In genomic region chr6:94466508-94467205, GRCm38 (mm10) we compare ENCODE assay signal across 10 mouse cellular contexts. TPM values are rescaled to one million over a fixed set of nuclear protein-coding genes. Genes with fewer than 3 reads are reported as not detected.
DNase-seq lines count a peak whose midpoint lies in the region; ATAC-seq and TF ChIP-seq lines count a peak whose summit lies in the region.
"Had no signal": no experiment of that assay in that cellular context is flagged by ENCODE, and none has a peak within 500 bp of the region (broad histone marks: within the 10 kb centered on the region; RNA-seq: fewer than 3 reads in every experiment).

No protein-coding gene starts in this region.

- H3K4me2 ChIP-seq in kidney, postnatal 0 days (ENCODE audit: low read length) = no peak overlapping the region
- no peak overlapping the region for H3K4me2 ChIP-seq in kidney, embryonic 15.5 days
- H3K4me2 ChIP-seq in limb, embryonic 11.5 days (ENCODE audit: low read depth, severe bottlenecking) = no peak overlapping the region
- H3K4me2 ChIP-seq: embryonic facial prominence, embryonic 13.5 days; limb, embryonic 13.5 days had no signal

- no peak for TF ChIP-seq EP300 in ES-Bruce4 (IDR thresholded peaks at IDR 0.05; ENCODE audit: insufficient read depth, low read depth, low read length)

- no peak for TF ChIP-seq POLR2A in ES-Bruce4 (IDR thresholded peaks at IDR 0.05; ENCODE audit: insufficient read depth, low read length)

- WGBS in kidney, postnatal 0 days = 55% methylated on average over 5 of the region's 5 CpGs
- WGBS in kidney, embryonic 15.5 days = 59% methylated on average over 5 of the region's 5 CpGs
- 51% methylated on average over 5 of the region's 5 CpGs for WGBS in limb, embryonic 11.5 days

- no peak overlapping the region for H3K4me3 ChIP-seq in kidney, postnatal 0 days (replicated peaks; ENCODE audit: low read depth, low read length)
- no peak overlapping the region for H3K4me3 ChIP-seq in kidney, embryonic 15.5 days (replicated peaks)
- H3K4me3 ChIP-seq in ES-Bruce4 (ENCODE audit: low read depth, low read length) = no peak overlapping the region
- no peak overlapping the region for H3K4me3 ChIP-seq in limb, embryonic 11.5 days (ENCODE audit: low read depth, low read length)
- H3K4me3 ChIP-seq: embryonic facial prominence, embryonic 13.5 days; limb, embryonic 13.5 days had no signal

- H3K27ac ChIP-seq in kidney, postnatal 0 days = no peak overlapping the region
- H3K27ac ChIP-seq in kidney, embryonic 15.5 days = no peak overlapping the region
- H3K27ac ChIP-seq in ES-Bruce4 (ENCODE audit: insufficient read depth, low read length) = no peak overlapping the region
- H3K27ac ChIP-seq in limb, embryonic 11.5 days (replicated peaks; ENCODE audit: low read depth, low read length) = no peak overlapping the region
- H3K27ac ChIP-seq: embryonic facial prominence, embryonic 13.5 days; limb, embryonic 13.5 days had no signal

- H3K9me3 ChIP-seq in kidney, postnatal 0 days (replicated peaks; ENCODE audit: low read length) = no peaks in the 10 kb centered on the region
- H3K9me3 ChIP-seq in kidney, embryonic 15.5 days (replicated peaks) = no peaks in the 10 kb centered on the region
- no peaks in the 10 kb centered on the region for H3K9me3 ChIP-seq in ES-Bruce4 (replicated peaks; ENCODE audit: control insufficient read depth, insufficient read depth, low read length, poor library complexity, severe bottlenecking)
- H3K9me3 ChIP-seq in limb, embryonic 11.5 days (ENCODE audit: control insufficient read depth, low read length) = no peaks in the 10 kb centered on the region
- H3K9me3 ChIP-seq: embryonic facial prominence, embryonic 13.5 days; limb, embryonic 13.5 days had no signal

- no peak overlapping the region for H3K9ac ChIP-seq in kidney, postnatal 0 days (ENCODE audit: low read depth, low read length)
- no peak overlapping the region for H3K9ac ChIP-seq in kidney, embryonic 15.5 days
- no peak overlapping the region for H3K9ac ChIP-seq in ES-Bruce4 (ENCODE audit: low read depth, poor library complexity, severe bottlenecking)
- no peak overlapping the region for H3K9ac ChIP-seq in limb, embryonic 11.5 days (ENCODE audit: low read length)
- H3K9ac ChIP-seq: embryonic facial prominence, embryonic 13.5 days; limb, embryonic 13.5 days had no signal

- no peaks in the 10 kb centered on the region for H3K27me3 ChIP-seq in kidney, postnatal 0 days (ENCODE audit: insufficient read depth, low read length)
- H3K27me3 ChIP-seq in kidney, embryonic 15.5 days = no peaks in the 10 kb centered on the region
- H3K27me3 ChIP-seq in ES-Bruce4 (ENCODE audit: control insufficient read depth, insufficient read depth, low read length, poor library complexity, severe bottlenecking) = no peaks in the 10 kb centered on the region
- no peaks in the 10 kb centered on the region for H3K27me3 ChIP-seq in limb, embryonic 11.5 days (ENCODE audit: control insufficient read depth, insufficient read depth, low read length)
- H3K27me3 ChIP-seq: embryonic facial prominence, embryonic 13.5 days; limb, embryonic 13.5 days had no signal

- H3K36me3 ChIP-seq in kidney, postnatal 0 days (ENCODE audit: insufficient read depth, low read length) = no peaks in the 10 kb centered on the region
- H3K36me3 ChIP-seq in kidney, embryonic 15.5 days = no peaks in the 10 kb centered on the region
- no peaks in the 10 kb centered on the region for H3K36me3 ChIP-seq in ES-Bruce4 (ENCODE audit: control insufficient read depth, insufficient read depth, low read length, poor library complexity, severe bottlenecking)
- no peaks in the 10 kb centered on the region for H3K36me3 ChIP-seq in limb, embryonic 11.5 days (ENCODE audit: control insufficient read depth, insufficient read depth, low read length)
- H3K36me3 ChIP-seq: embryonic facial prominence, embryonic 13.5 days; limb, embryonic 13.5 days had no signal

- no peaks in the 10 kb centered on the region for H3K4me1 ChIP-seq in kidney, postnatal 0 days (replicated peaks; ENCODE audit: insufficient read depth, low read length)
- H3K4me1 ChIP-seq in kidney, embryonic 15.5 days = peaks cover 4% of the 10 kb centered on the region
- H3K4me1 ChIP-seq in ES-Bruce4 (ENCODE audit: control insufficient read depth, insufficient read depth, low read length) = no peaks in the 10 kb centered on the region
- 0 out of 2 replicates have a peak, but pooled peaks cover 4% of the 10 kb centered on the region for H3K4me1 ChIP-seq in limb, embryonic 11.5 days (ENCODE audit: control insufficient read depth, insufficient read depth, low read length)

- no peak for ATAC-seq in kidney, postnatal 0 days (replicated peaks; ENCODE audit: low FRiP score, low read depth)
- no peak for ATAC-seq in kidney, embryonic 15.5 days (replicated peaks; ENCODE audit: low FRiP score)
- ATAC-seq in limb, embryonic 11.5 days (ENCODE audit: insufficient number of reproducible peaks, low FRiP score, low TSS enrichment, low read depth) = no peak

- DNase-seq in kidney, postnatal 0 days (ENCODE audit: low spot score) = no peak
- peak; percentile 40 for DNase-seq in adrenal gland, adult 2 months
- DNase-seq in limb, embryonic 11.5 days (ENCODE audit: low spot score) = peak; percentile 38
- DNase-seq in testis, postnatal 14 days (ENCODE audit: low spot score) = peak; percentile 76
- no peak for DNase-seq in Muller cell, postnatal 12 days (ENCODE audit: inconsistent ontology term)
- no peak for DNase-seq in cerebellum, adult 8-10 months

- peak; percentile 44; the same call in 1 of the 2 replicates for TF ChIP-seq CTCF in kidney, postnatal 0 days (IDR thresholded peaks at IDR 0.05; ENCODE audit: low read depth)
- TF ChIP-seq CTCF in ES-Bruce4 (IDR thresholded peaks at IDR 0.05; ENCODE audit: low read depth, low read length) = peak; percentile 71

RNA-seq across cellular contexts. Expression of gene Slc25a26, which starts 33.5 kb away (rescaled TPM):
- 11.3 and 12.5 TPM in 2 replicates for polyA plus RNA-seq in kidney, postnatal 0 days (2015; fragmentation: Nextera tagmentation; extraction: Ambion mirVana)
- 10.9 and 11.4 TPM in 2 replicates for polyA plus RNA-seq in kidney, embryonic 15.5 days (2015; fragmentation: Nextera tagmentation; extraction: Ambion mirVana)
- polyA plus RNA-seq in ES-Bruce4 (2011; ENCODE audit: insufficient read depth, insufficient read length, low read depth, missing spikeins) = 10.5 and 11.0 TPM in 2 replicates
- total RNA-seq in adrenal gland, adult 2 months (2021) = 10 to 100 TPM in 1 of 2 experiments, 1 to 10 TPM in 1; 9.5 to 12.7 TPM
- polyA plus RNA-seq in adrenal gland, adult 2 months (2012; rRNA removed) = 9.6 and 11.1 TPM in 2 replicates
- polyA plus RNA-seq in limb, embryonic 11.5 days (2014; fragmentation: Nextera tagmentation; extraction: Ambion mirVana) = 6.5 and 7.5 TPM in 2 replicates

Comparison
In these comparisons a context has a peak if more than half of its experiments do, and no peak if none do; other contexts are left out.
1. DNase-seq: peak in adrenal gland, adult 2 months (single experiment), limb, embryonic 11.5 days (single experiment) and testis, postnatal 14 days (single experiment); none in kidney, postnatal 0 days (single experiment), Muller cell, postnatal 12 days (single experiment) and cerebellum, adult 8-10 months (single experiment).